Mouse (Mus musculus): Measurements from ENCODE around the gene Serf2. TPM values are rescaled to one million over a fixed set of nuclear protein-coding genes. Genes with fewer than 3 reads are reported as not detected.
A peak's percentile ranks its signal among the peaks of the same experiment; 100 is the strongest.
"Not testable (repeated sequence)": the region's sequence is repeated elsewhere in the genome, so short reads cannot be mapped to it uniquely, and the experiment has no call there.

Gene Serf2
- polyA plus RNA-seq, 1 experiment: 208 TPM

DNA sequence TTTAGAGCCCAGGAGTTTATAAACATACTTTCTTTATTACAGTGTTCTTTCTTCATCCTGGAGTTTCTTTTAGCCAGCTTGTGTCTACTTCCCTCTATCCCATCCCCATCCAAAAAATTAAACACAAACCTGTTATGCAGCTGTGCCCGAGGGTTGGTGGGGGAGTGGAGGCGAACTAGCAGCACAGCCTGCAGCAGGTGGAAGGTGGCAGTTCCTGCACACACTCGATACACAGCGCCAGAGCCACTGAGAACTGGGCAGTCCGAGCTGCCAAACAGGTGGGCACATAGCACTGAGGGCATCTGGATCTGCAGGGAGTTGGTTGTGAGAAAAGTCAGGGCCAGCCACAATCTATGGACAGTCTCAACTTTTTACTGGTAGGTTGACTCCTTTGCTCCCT, 6.5 kb downstream of the Serf2 start:
- TF ChIP-seq POLR2A (IDR thresholded peaks at IDR 0.05; ENCODE audit: control insufficient read depth, low read depth, low read length) (no peak), CTCF (IDR thresholded peaks at IDR 0.05; ENCODE audit: control insufficient read depth, insufficient read depth, insufficient replicate concordance, low read depth, low read length) (no peak)
- Histone ChIP-seq H3K36me3 (ENCODE audit: control insufficient read depth, insufficient read depth, low read length) (no peaks in the 10 kb centered on the region; the same call in 1 of the 2 replicates), H3K27ac (ENCODE audit: control insufficient read depth, insufficient read depth, low read depth, low read length) (no peak overlapping the region), H3K27me3 (ENCODE audit: control insufficient read depth, insufficient read depth, low read length) (no peaks in the 10 kb centered on the region), H3K4me3 (ENCODE audit: control insufficient read depth, low read depth, low read length) (no peak overlapping the region; the same call in 1 of the 2 replicates), H3K4me1 (ENCODE audit: control insufficient read depth, insufficient read depth, low read length) (peaks cover 3% of the 10 kb centered on the region)

DNA sequence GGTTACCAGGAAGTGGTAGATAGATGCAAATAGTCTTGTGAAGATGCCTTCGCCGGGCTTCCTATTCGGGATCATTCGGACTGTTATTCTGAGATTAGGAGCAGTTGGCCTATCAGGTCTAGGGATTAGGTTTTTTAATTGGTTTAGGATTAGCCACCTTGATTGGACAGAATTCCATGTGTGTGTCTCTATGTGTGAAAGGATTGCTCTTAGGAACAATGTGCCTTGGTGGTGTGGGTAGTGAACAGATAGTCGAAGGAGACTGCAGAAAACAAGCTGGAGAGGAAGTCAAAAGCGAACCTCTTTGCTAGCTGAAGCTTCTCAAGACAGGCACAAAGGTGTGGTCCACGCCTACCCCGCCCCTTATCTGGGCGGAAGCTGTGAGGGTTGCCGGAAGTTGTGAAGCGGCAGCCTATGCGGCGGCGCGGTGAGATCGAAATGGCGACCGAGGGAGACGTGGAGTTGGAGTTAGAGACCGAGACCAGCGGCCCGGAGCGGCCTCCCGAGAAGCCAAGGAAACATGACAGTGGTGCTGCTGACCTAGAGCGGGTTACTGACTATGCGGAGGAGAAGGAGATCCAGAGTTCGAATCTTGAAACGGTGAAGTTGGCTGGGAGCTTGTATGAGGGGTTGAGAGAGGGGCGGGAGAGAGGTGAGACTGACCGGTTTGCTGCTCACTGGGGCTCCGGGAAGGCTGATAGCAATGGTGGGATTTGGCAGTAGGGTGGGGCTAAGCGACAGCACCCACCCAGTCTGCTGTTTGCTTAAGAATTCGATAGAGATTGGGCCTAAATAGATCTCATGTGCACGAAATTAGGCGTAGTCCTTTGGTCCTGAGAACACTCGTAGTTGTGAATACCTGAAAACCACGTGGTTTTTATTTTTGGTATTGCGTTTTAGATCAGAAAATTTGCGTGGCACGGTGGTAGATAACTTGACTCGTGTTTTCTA, 8.0 kb downstream of the Serf2 start, which contains the start of gene Serinc4:
Serinc4 (minus strand) TSS at position 90 of the 951 bp plus-strand sequence.
- Histone ChIP-seq H3K27me3 (ENCODE audit: control insufficient read depth, insufficient read depth, low read length) (no peaks in the 10 kb centered on the region), H3K27ac (ENCODE audit: control insufficient read depth, insufficient read depth, low read depth, low read length) (peak within 1 kb of the TSS; percentile 91), H3K4me1 (ENCODE audit: control insufficient read depth, insufficient read depth, low read length) (peaks cover 3% of the 10 kb centered on the region), H3K4me3 (ENCODE audit: control insufficient read depth, low read depth, low read length) (peak within 1 kb of the TSS; percentile 97), H3K36me3 (ENCODE audit: control insufficient read depth, insufficient read depth, low read length) (no peaks in the 10 kb centered on the region)
- TF ChIP-seq POLR2A (IDR thresholded peaks at IDR 0.05; ENCODE audit: control insufficient read depth, low read depth, low read length) (peak; percentile 95), CTCF (IDR thresholded peaks at IDR 0.05; ENCODE audit: control insufficient read depth, insufficient read depth, insufficient replicate concordance, low read depth, low read length) (no peak)

DNA sequence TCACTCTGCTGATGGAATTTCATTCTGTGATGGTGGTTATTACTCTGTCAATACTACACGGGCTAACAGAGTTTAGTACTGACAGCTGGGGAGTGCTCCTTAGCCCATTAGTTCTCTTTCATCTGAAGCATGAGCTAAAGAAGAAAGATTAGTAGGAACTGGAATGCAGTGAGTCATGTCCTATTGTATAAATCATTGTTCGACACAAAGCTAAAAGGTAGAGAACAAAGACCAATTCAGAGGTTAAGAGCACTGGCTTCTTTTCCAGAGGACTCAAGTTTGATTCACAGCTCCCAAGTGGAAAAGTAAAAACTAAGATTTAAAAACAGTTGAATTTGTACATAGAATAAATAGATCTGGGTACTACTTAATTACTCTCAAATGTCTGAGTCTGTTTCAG, 11.1 kb downstream of the Serf2 start:
- Histone ChIP-seq H3K4me3 (ENCODE audit: control insufficient read depth, low read depth, low read length) (no peak overlapping the region; the same call in 1 of the 2 replicates), H3K27ac (ENCODE audit: control insufficient read depth, insufficient read depth, low read depth, low read length) (no peak overlapping the region), H3K27me3 (ENCODE audit: control insufficient read depth, insufficient read depth, low read length) (no peaks in the 10 kb centered on the region), H3K36me3 (ENCODE audit: control insufficient read depth, insufficient read depth, low read length) (no peaks in the 10 kb centered on the region), H3K4me1 (ENCODE audit: control insufficient read depth, insufficient read depth, low read length) (peaks cover 3% of the 10 kb centered on the region)
- TF ChIP-seq CTCF (IDR thresholded peaks at IDR 0.05; ENCODE audit: control insufficient read depth, insufficient read depth, insufficient replicate concordance, low read depth, low read length): no peak
- no peak for TF ChIP-seq POLR2A (IDR thresholded peaks at IDR 0.05; ENCODE audit: control insufficient read depth, low read depth, low read length)

DNA sequence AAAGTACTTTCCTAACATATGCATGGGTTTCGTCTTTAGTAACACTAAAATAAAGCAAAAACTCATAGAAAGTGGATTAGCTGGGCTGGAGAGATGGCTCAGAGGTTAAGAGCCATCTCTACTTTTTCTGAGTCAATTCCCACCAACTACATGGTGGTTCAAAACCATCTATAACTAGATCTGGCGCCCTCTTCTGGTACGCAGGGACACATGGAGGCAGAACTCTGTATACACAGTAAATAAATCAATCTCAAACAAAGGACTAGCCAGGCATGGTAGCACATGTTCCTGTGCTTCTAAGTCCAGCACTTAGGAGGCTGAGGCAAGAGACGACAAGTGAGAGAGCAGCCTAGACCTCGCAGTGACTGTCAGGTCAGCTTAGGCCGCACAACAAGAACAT, 20.0 kb downstream of the Serf2 start:
- not testable (repeated sequence) for H3K36me3 ChIP-seq (ENCODE audit: control insufficient read depth, insufficient read depth, low read length); H3K27me3 ChIP-seq (ENCODE audit: control insufficient read depth, insufficient read depth, low read length); H3K4me1 ChIP-seq (ENCODE audit: control insufficient read depth, insufficient read depth, low read length); H3K27ac ChIP-seq (ENCODE audit: control insufficient read depth, insufficient read depth, low read depth, low read length); H3K4me3 ChIP-seq (ENCODE audit: control insufficient read depth, low read depth, low read length)

DNA sequence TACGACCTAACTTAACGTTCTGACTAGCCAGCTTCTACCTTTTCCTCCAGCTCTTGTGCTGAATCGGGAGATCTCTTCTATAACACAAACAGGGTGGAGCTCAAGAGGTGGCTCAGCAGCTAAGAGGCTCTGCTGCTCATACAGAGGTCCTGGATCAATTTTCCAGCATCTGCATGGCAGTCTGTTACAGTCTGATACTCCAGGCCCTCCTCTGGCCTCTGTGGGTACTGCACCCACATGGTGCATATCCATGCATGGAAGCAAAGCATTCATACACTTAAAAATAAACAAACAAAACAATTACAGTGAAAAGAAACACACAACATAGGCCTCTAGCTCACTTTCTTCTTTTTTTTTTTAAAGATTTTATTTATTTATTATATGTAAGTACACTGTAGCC, 23.8 kb downstream of the Serf2 start:
- H3K36me3 ChIP-seq (ENCODE audit: control insufficient read depth, insufficient read depth, low read length); H3K4me1 ChIP-seq (ENCODE audit: control insufficient read depth, insufficient read depth, low read length); H3K4me3 ChIP-seq (ENCODE audit: control insufficient read depth, low read depth, low read length); H3K27ac ChIP-seq (ENCODE audit: control insufficient read depth, insufficient read depth, low read depth, low read length); H3K27me3 ChIP-seq (ENCODE audit: control insufficient read depth, insufficient read depth, low read length): not testable (repeated sequence)

DNA sequence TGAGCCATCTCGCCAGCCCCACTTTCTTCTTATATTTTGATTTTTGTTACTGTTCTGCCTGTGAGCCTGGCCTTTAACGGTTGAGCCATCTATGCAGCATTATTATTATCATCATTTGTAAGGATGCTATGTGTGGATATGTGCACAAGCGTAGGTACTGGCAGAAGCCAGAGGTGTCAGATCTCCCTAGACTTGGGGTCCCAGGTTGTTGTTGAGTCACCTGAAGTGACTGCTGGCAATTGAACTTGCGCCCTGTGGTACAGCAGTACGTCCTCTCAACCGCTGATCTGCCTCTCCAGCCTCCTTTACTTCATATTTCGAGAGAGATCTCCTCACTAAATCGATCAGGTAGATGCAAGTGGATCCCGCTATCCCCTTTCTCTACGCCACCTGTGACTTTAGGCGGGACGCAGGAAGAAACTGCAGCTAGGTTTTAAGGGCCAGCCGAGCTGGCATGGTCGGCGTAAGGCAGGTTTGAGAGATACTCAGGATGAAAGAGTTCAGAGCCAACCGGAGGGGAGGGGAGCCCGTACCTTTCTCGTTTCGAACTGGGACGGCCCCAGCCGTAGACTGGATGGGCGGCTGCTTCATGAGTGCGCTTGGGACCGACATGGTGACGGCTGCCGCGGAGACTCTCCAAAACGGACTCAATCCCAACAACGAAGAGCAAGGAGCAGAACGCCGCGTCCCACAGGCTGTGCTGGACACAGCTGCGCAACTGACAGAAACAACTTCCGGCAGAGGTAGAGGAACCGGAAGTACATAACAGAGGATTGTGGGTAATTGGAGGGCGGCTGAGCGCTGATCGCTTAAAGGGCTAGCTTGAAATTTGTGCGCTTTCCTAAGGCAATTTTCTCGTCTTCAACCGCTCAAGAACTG, 24.5 kb downstream of the Serf2 start, which contains the start of gene Mfap1b:
Mfap1b (minus strand) TSS at position 767 of the 879 bp plus-strand sequence.
- Histone ChIP-seq H3K4me3 (ENCODE audit: control insufficient read depth, low read depth, low read length) (peak within 1 kb of the TSS; percentile 96), H3K27ac (ENCODE audit: control insufficient read depth, insufficient read depth, low read depth, low read length) (peak within 1 kb of the TSS; percentile 93)
- peak; percentile 97 for TF ChIP-seq POLR2A (IDR thresholded peaks at IDR 0.05; ENCODE audit: control insufficient read depth, low read depth, low read length)
- H3K4me1 ChIP-seq (ENCODE audit: control insufficient read depth, insufficient read depth, low read length); H3K36me3 ChIP-seq (ENCODE audit: control insufficient read depth, insufficient read depth, low read length); H3K27me3 ChIP-seq (ENCODE audit: control insufficient read depth, insufficient read depth, low read length): not testable (repeated sequence)

DNA sequence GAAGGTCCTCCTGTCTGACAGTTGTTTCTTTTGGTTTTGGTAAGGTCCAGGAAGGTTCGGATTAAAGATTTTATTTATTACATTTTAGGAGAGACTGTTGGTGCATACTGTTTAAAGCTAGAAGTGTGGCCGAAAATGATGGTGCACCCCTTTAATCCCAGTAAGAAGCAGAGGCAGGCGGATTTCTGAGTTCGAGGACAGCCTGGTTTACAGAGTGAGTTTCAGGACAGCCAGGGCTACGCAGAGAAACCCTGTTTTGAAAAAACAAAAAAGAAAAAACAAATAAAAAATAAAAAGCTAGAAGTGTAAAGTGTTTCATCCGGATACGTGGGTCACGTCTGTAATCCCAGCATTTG, 25.2 kb downstream of the Serf2 start:
- TF ChIP-seq CTCF (IDR thresholded peaks at IDR 0.05; ENCODE audit: control insufficient read depth, insufficient read depth, insufficient replicate concordance, low read depth, low read length): no peak
- TF ChIP-seq POLR2A (IDR thresholded peaks at IDR 0.05; ENCODE audit: control insufficient read depth, low read depth, low read length): no peak

DNA sequence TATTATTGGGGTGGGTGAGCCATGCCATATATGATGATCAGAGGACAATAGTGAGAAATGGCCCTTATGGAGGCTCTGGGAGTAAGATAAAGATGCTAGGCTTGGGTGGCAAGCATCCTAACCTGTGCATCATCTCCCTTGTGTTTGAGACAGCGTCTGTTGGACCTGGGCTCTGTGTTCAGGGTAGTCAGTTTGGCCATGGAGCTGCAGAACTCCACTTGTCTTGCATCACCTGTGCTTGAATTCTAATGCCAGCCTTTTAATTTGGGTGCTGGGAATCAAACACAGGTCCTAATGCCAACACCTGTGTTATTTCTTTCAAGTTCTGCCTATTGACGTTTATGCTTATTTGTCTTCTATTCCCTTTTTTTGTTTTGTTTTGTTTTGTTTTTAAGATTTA, 26.3 kb downstream of the Serf2 start:
- H3K4me1 ChIP-seq (ENCODE audit: control insufficient read depth, insufficient read depth, low read length); H3K27me3 ChIP-seq (ENCODE audit: control insufficient read depth, insufficient read depth, low read length); H3K36me3 ChIP-seq (ENCODE audit: control insufficient read depth, insufficient read depth, low read length); H3K27ac ChIP-seq (ENCODE audit: control insufficient read depth, insufficient read depth, low read depth, low read length); H3K4me3 ChIP-seq (ENCODE audit: control insufficient read depth, low read depth, low read length): not testable (repeated sequence)

More for the DNA sequence above, 25.2 kb downstream of the Serf2 start:
- Histone ChIP-seq H3K4me3 (ENCODE audit: control insufficient read depth, low read depth, low read length) (peak overlapping the region; percentile 96), H3K4me1 (ENCODE audit: control insufficient read depth, insufficient read depth, low read length) (no peaks in the 10 kb centered on the region), H3K27me3 (ENCODE audit: control insufficient read depth, insufficient read depth, low read length) (no peaks in the 10 kb centered on the region), H3K27ac (ENCODE audit: control insufficient read depth, insufficient read depth, low read depth, low read length) (peak overlapping the region; percentile 93), H3K36me3 (ENCODE audit: control insufficient read depth, insufficient read depth, low read length) (no peaks in the 10 kb centered on the region)

Measured in testis, adult 2 months (tissue).